Mouse (Mus musculus): ENCODE results near the gene Vpreb2.
"Not testable (repeated sequence)": the region's sequence is repeated elsewhere in the genome, so short reads cannot be mapped to it uniquely, and the experiment has no call there.

Vpreb2 gene

GRCm38 (mm10) chr16:17980128-17980527 lies at the start of gene Vpreb2:
Gene Vpreb2 (plus strand): TSS chr16:17980428.
- DNase-seq: no peak

DNA sequence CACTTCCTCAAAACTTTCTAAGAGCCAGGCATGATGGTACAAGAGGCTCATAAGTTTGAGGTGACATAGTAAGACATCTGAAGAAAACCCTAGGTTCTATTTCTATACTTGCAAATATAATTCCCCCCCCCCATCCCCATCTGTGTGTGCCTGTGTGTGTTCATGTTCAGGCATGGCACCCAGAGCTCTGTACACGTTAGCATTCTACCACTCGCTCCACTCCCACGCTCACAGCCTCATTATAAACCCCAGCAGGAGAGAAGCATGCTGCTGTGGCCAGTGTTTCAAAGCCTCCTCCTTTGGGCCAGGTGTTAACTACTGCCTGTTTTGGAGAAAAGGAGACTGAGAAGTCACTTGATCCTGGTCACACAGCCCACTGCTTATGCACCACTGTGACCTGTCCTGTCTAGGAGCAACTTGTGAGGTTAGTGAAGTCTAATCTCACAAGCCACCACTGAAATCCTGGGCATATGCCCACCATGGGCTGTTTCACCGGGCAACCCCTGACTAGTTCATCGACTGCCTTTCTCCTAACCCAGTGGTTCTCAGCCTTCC lies 48.2 kb upstream of the Vpreb2 start:
- DNase-seq: no peak

GRCm38 (mm10) chr16:17933594-17934444 lies 46.4 kb upstream of the Vpreb2 start:
- no peak for DNase-seq

DNA sequence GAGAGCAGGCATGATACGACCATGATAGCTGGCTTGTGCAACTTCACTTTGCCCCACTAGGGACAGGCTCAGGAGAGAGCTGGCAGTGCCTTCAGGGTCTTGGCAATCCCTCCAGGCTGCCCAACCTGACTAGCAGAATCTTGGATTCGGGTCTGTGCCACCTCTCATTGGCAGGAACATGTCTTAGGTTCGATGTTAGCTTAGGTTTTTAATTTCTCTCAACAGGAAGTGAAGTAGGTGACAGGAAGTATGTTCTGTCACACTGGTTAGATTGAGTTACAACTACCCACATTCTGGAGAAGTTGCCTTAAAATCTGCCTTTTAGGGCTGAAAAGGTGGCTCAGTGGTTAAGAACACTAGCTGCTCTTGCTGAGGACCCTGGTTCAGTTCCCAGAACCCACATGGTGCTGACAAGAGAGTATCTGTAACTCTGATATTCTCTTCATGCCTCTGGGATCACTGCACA lies 45.8 kb upstream of the Vpreb2 start:
- no peak for DNase-seq

DNA sequence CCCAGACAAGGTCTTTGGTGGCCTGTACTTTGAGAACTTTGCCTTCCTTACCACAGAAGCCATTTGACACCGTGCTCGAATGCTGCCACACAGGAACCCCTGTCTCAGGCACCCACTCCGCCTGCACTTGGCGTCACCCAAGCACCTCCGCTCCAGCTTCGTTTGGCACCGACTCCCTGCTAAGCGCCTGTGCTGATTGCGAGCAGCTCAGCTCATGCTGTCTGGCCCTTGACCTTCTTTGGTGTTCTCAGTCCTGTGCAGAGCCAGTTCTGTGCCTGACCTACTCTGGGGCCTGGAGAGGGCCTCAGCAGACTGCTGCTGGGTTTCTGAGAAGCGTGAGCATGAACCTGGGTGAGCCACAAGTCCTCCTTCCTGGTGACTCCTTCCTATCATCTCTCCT lies 43.5 kb upstream of the Vpreb2 start:
- DNase-seq: no peak

GRCm38 (mm10) chr16:17938187-17938586 lies 42.0 kb upstream of the Vpreb2 start:
- DNase-seq: no peak

DNA sequence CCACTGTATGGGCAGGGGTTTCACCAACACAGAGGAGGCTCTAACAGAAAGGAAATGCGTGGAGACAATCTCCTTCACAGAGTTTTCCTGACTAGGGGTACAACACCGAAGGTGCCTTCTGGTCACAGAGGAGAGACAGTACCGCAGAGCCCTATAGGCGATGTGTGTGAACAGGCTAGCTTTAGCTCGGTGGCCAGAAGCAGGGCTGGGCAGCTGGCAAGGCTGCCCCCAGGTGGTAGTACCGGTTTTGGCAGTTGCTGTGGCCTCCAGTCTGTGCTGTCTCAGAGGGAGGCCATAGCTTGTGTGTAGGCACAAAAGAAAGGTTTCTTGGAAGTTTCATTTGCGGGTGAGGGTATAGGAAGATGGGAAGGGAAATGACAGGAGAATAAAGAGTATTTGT lies 41.4 kb upstream of the Vpreb2 start:
- DNase-seq: peak; percentile 76 to 88

- DNase-seq: no peak
Measured at GRCm38 (mm10) chr16:17939255-17939751, 40.9 kb upstream of the Vpreb2 start.

DNA sequence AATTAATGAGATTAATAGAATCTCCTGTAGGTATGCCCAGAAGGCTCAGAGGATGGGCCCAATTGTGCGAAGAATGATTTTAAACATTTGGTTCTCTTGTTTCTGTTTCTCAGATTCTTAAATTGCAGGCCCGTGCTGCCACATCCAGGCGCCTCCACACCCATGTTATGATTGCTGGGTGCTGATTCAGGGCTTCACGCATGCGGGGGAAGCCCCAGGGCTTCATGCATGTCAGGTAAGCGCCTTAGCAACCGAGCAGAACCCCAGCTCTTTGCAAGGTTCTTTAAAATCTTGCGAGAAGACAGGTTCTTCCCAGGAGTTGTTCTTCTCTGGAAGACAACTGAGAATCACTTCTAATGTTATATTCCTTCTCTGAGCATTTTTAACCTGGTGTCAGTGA lies 36.8 kb upstream of the Vpreb2 start:
- no peak for DNase-seq

DNA sequence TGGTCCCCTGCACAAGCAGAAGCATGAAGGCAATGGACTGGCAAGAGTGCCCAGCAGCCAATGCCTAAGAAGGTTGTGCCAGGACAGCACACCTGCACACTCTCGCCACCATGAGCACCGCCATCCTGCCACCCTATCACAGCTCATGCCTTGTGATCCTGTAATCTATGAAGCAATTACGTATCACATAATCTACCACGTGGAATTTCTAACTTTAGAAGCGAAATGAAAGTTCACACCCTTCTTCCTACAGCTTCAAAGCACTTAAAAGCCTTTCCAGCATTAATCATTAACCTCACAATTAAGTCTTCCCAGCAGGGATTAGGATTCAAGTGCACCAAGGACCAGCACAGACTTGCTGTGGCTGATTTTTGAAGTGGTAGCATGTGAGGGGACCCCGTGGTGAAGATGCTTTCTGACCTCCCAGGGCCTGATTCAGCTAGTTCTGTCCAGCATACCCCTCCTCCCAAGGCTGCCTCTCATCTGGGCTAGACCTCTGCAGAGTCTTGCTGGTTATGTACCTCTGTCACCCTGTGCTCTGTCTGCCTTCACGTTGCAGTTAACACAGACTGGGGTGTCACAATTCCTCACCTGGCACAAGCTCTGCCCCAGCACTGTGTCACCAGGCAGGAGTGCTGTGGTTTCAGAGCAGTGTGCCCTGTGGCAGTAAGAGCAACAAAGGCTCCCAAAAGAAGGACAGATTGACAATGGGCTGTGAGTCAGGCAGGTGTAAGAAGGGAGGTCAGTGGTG lies 35.0 kb upstream of the Vpreb2 start:
- peak; percentile 31 to 60 for DNase-seq

- no peak for DNase-seq
Measured at GRCm38 (mm10) chr16:17949421-17949877, 30.8 kb upstream of the Vpreb2 start.

GRCm38 (mm10) chr16:17950068-17950467 lies 30.2 kb upstream of the Vpreb2 start:
- no peak for DNase-seq

DNA sequence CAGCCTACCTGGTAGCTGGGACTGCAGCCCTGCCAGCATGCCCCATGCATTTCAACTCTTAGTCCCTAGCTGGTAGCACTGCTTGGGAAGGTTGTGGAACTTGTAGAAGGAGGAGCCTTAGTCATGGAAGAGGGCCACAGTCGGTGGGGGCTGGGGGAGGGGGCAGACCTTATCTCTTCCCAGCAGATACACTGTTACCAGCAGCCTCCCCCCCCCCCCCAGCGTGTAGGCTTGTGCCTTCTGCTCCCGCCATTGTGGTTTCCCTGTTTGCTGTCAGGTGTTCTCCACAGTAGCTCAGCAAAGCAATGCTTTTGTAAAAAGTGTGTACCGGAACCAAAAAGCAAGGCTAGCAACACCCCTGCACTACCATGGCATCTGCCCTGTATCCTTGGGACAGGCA lies 28.6 kb upstream of the Vpreb2 start:
- no peak for DNase-seq

DNA sequence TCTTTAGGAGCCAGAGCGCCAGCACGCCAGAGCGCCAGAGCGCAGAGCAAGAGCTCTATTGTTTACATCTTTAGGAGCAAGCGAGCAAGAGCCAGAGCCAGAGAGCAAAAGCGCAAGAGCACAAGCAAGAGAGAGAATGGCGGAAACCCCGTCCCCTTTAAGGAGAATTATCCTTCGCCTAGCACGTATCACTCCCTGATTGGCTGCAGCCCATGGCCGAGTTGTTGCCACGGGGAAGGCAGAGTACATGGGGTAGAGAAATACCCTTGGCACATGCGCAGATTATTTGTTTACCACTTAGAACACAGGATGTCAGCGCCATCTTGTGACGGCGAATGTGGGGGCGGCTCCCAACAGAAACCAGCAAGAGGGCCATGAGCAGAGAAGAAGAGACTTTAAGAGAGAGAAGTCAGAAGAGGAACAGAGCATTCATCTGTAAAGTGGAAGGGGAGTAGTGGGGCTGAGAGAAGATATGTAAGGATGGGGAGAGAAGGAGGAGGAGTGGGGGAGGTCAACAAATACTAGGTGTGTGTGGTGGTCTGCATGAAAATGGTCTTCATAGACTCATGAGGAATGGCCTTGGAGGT lies 24.1 kb upstream of the Vpreb2 start:
- DNase-seq: not testable (repeated sequence)

- no peak for DNase-seq
Measured at GRCm38 (mm10) chr16:17962091-17962490, 18.1 kb upstream of the Vpreb2 start.

- no peak for DNase-seq
Measured at GRCm38 (mm10) chr16:17971853-17972252, 8.4 kb upstream of the Vpreb2 start.

GRCm38 (mm10) chr16:17977840-17978239 lies 2.4 kb upstream of the Vpreb2 start:
- DNase-seq: not testable (repeated sequence)

DNA sequence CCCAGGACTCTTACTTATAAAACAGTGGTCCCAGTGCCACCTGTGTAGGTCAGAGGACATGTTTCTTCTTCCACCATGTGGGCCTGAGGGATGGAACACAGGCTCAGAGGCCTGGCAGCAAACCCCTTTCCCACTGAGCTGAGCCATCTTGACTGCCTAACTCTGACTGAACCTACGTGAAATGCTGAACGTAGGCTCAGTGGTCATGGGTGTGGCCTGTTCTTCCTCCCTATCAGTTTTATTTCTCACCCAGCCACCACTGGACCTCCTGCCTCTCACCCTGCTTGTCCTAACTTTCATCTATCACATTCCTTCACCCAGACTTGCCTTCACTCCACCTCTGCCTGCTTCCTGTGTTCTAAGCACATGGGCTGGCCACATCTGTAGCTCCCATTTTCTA lies 3.0 kb downstream of the Vpreb2 start:
- DNase-seq: no peak

DNA sequence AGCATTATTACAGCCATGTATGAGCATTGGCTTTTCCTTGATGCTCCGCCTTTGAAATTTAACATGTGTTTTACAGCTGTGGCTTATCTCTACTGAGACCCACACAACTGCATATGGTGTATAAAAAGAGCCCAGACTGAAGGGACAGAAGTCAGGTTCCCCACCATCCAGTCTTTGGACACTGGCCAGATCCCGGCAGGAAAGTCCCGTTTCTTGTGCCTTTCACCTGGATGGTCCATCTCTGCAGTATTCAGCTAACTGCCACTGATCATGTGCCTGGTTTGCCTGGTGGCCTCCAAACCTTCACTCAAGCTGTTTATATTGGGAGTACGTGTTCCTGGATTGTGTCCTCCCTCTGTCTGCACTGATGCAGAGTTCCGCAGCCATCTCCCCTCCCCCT lies 4.0 kb downstream of the Vpreb2 start:
- DNase-seq: no peak

DNA sequence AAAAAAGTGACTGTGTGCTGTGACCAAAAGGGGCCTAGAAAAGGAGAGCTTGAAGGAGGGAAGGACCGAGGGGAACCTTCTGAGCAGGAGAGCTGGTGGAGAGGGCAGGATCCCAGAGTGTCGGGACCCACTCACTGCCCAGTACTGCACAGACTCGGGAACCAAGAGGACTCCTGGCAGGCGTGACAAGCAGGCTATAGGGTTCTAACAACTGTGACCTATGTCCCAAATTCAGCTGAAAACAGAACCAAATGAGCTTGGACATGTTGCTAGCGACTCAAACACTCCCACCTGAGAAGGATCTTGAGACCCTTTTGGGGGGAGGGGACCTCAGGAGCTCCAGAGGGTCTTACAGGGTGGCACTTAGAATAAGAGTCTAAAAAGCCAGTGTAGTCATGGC lies 4.8 kb downstream of the Vpreb2 start:
- DNase-seq: no peak

DNA sequence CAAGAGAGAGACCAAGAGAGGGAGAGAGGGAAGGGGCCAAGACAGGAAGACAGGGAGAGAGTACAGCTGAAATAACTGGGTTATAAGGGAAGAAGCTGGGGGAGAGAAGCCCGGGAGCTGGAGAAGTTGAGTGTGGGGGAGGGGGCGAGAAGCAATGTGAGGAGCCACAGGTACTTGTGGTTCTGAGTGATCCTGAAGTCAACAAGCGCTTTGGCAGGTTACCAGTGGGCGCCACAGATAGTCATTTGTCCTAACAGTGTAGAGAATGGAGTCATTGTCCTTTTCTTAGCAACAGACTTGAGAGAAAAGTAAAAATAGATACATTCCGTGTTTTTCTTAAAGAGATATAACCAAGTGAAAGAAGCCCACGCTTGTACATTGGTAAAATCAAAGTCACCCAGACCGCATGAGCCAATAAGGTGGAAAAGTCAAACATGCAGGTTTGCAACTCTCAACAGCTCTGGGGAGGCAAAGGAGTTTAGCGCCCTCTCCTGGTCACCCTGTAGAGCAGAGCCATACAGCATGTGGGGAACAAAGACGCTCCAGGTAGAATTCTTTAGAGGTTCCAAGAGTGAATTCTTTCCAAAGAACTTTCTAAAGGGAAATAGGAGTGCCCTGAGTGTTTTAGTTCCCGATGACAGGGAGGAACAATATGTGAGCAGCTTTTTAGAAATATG lies 6.4 kb downstream of the Vpreb2 start:
- peak; percentile 46 to 75 for DNase-seq

- peak in 1 of 2 experiments; percentile 6 for DNase-seq
Measured at GRCm38 (mm10) chr16:17987703-17988102, 7.5 kb downstream of the Vpreb2 start.
